Mouse (Mus musculus) cerebellum, adult 2 months (tissue): ENCODE results near the gene Acap3.

Experiments used
- CTCF ChIP-seq: fragments of 200-500 bp; IDR thresholded peaks from 2 replicates; pipeline ENCODE4 v1.5.1; 2011; ENCODE audit warnings: low read depth, mild to moderate bottlenecking, control low read depth, low read length, moderate library complexity, borderline replicate concordance; ENCODE audit not compliant: insufficient read depth
- POLR2A ChIP-seq: fragments of 200-500 bp; IDR thresholded peaks from 2 replicates; pipeline ENCODE4 v1.6.1; 2011; ENCODE audit warnings: low read length, control low read depth, borderline replicate concordance; ENCODE audit not compliant: insufficient read depth

DNA sequence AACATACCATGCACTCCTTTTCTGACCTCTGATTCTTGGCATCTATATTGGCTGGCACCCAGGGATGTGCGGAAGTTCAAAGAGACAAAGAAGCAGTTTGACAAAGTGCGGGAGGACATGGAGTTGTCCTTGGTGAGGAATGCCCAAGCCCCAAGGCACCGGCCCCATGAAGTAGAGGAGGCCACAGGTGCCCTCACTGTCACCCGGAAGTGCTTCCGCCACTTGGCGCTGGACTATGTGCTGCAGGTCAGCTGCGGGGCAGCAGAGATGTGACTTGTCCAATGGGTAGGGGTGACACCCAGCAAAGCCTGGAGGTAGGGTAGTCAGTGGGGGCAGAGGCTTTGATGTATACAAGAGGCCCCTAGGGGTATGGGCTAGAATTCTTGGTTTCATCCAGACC is 7.7 kb downstream of the Acap3 start:
- TF ChIP-seq POLR2A: no peak
- no peak for TF ChIP-seq CTCF
